Mouse (Mus musculus) CH12.LX (cell line): ENCODE data around the gene Dhrs1. TPM values are rescaled to one million over a fixed set of nuclear protein-coding genes. Genes with fewer than 3 reads are reported as not detected.

Experiments used
- DNase-seq: peaks from one replicate; pipeline ENCODE4 v3.0.0-alpha.2; 2013; ENCODE audit errors: extremely low read depth
- H3K27ac ChIP-seq: 2 replicates; pipeline ENCODE4 v1.5.1; 2012; ENCODE audit warnings: low read depth, mild to moderate bottlenecking, control low read depth, moderate library complexity; ENCODE audit not compliant: insufficient read depth
- H3K27me3 ChIP-seq: replicated peaks from 2 replicates; pipeline ENCODE3; 2012; ENCODE audit warnings: inconsistent platforms
- H3K36me3 ChIP-seq, 2 experiments: replicated peaks in 1 of 2; 2 replicates each; pipeline versions ENCODE3 to v1.6.1; 2012; ENCODE audit warnings: inconsistent platforms in 1 of 2, low read length in 1 of 2, mild to moderate bottlenecking in 1 of 2, mixed read lengths in 1 of 2, moderate library complexity in 1 of 2; ENCODE audit not compliant: control insufficient read depth in 1 of 2, insufficient read depth in 1 of 2
- H3K4me1 ChIP-seq, 2 experiments: 2 replicates each; pipeline ENCODE4 v1.6.1; 2012; ENCODE audit warnings: inconsistent platforms in 1 of 2, moderate library complexity in 1 of 2; ENCODE audit not compliant: insufficient read depth in 2 of 2, control insufficient read depth in 1 of 2
- H3K4me2 ChIP-seq: 2 replicates; pipeline ENCODE4 v1.6.1; 2012; ENCODE audit warnings: low read depth, mild to moderate bottlenecking, control low read depth; ENCODE audit not compliant: poor library complexity, insufficient read depth, severe bottlenecking
- H3K4me3 ChIP-seq, 3 experiments: fragments of 150-350 bp in 1 of 3; sonication (generic) in 1 of 3; replicated peaks in 1 of 3; 2 replicates each; pipeline versions ENCODE3 to v1.5.1; 2011 to 2012; ENCODE audit warnings: low read depth in 2 of 3, low read length in 2 of 3, mild to moderate bottlenecking in 2 of 3, moderate library complexity in 2 of 3, control low read depth in 1 of 3, improper control_type of control experiment in 1 of 3, inconsistent platforms in 1 of 3, mixed read lengths in 1 of 3; ENCODE audit not compliant: poor library complexity in 1 of 3
- H3K79me2 ChIP-seq: replicated peaks from 2 replicates; pipeline ENCODE4 v1.6.1; 2012; ENCODE audit warnings: mild to moderate bottlenecking, moderate library complexity; ENCODE audit not compliant: control insufficient read depth, poor library complexity, insufficient read depth, severe bottlenecking; ENCODE audit errors: extremely low read depth
- H3K9ac ChIP-seq: 2 replicates; pipeline ENCODE4 v1.6.1; 2012; ENCODE audit warnings: low read depth, mild to moderate bottlenecking, control low read depth, moderate library complexity; ENCODE audit not compliant: insufficient read depth
- H3K9me3 ChIP-seq: replicated peaks from 2 replicates; pipeline ENCODE3; 2012; ENCODE audit warnings: low read length, inconsistent platforms, mixed read lengths
- BHLHE40 ChIP-seq: IDR thresholded peaks from 2 replicates; pipeline ENCODE4 v1.6.1; 2011; ENCODE audit warnings: mild to moderate bottlenecking, low read depth, low read length, improper control_type of control experiment
- CHD2 ChIP-seq: IDR thresholded peaks from 2 replicates; pipeline ENCODE4 v1.6.1; 2011; ENCODE audit warnings: low read length, improper control_type of control experiment
- CTCF ChIP-seq, 2 experiments: IDR thresholded peaks in 1 of 2; conservative IDR thresholded peaks in 1 of 2; 2 replicates each; pipeline ENCODE4 v1.5.1; 2011 to 2012; ENCODE audit warnings: low read depth in 2 of 2, low read length in 2 of 2, improper control_type of control experiment in 1 of 2, inconsistent platforms in 1 of 2, mild to moderate bottlenecking in 1 of 2, moderate library complexity in 1 of 2
- E2F4 ChIP-seq: IDR thresholded peaks from 2 replicates; pipeline ENCODE4 v1.6.1; 2011; ENCODE audit warnings: low read depth, low read length, improper control_type of control experiment; ENCODE audit not compliant: insufficient replicate concordance
- EP300 ChIP-seq: IDR thresholded peaks from 2 replicates; pipeline ENCODE4 v1.6.1; 2011; ENCODE audit warnings: low read length, improper control_type of control experiment
- ETS1 ChIP-seq: conservative IDR thresholded peaks from 2 replicates; pipeline ENCODE4 v1.6.1; 2012; ENCODE audit warnings: low read depth, mild to moderate bottlenecking, inconsistent platforms, low read length, improper control_type of control experiment, moderate library complexity
- GABPA ChIP-seq: IDR thresholded peaks from 2 replicates; pipeline ENCODE4 v1.6.1; 2012; ENCODE audit warnings: low read depth, low read length, improper control_type of control experiment, inconsistent platforms; ENCODE audit not compliant: insufficient replicate concordance
- HCFC1 ChIP-seq: IDR thresholded peaks from 2 replicates; pipeline ENCODE4 v1.6.1; 2012; ENCODE audit warnings: low read depth, mild to moderate bottlenecking, inconsistent platforms, low read length, improper control_type of control experiment
- IRF4 ChIP-seq: IDR thresholded peaks from 2 replicates; pipeline ENCODE4 v1.6.1; 2014; ENCODE audit warnings: low read depth, mild to moderate bottlenecking, inconsistent platforms, low read length, improper control_type of control experiment
- JUN ChIP-seq: IDR thresholded peaks from 2 replicates; pipeline ENCODE4 v1.6.1; 2011; ENCODE audit warnings: low read depth, mild to moderate bottlenecking, low read length, improper control_type of control experiment, moderate library complexity; ENCODE audit not compliant: insufficient read depth
- JUND ChIP-seq: conservative IDR thresholded peaks from 2 replicates; pipeline ENCODE4 v1.6.1; 2011; ENCODE audit warnings: low read depth, low read length, improper control_type of control experiment
- KAT2A ChIP-seq: IDR thresholded peaks from 2 replicates; pipeline ENCODE4 v1.6.1; 2012; ENCODE audit warnings: low read length, improper control_type of control experiment, inconsistent platforms; ENCODE audit not compliant: insufficient replicate concordance
- MAFK ChIP-seq: IDR thresholded peaks from 2 replicates; pipeline ENCODE4 v1.6.1; 2011; ENCODE audit warnings: low read length, improper control_type of control experiment; ENCODE audit not compliant: insufficient replicate concordance
- MAX ChIP-seq: IDR thresholded peaks from 2 replicates; pipeline ENCODE4 v1.6.1; 2011; ENCODE audit warnings: low read length, improper control_type of control experiment
- MAZ ChIP-seq: IDR thresholded peaks from 2 replicates; pipeline ENCODE4 v1.6.1; 2012; ENCODE audit warnings: low read depth, mild to moderate bottlenecking, inconsistent platforms, low read length, improper control_type of control experiment, moderate library complexity
- NELFE ChIP-seq: IDR thresholded peaks from 2 replicates; pipeline ENCODE4 v1.6.1; 2011; ENCODE audit warnings: low read depth, low read length, improper control_type of control experiment
- POLR2A ChIP-seq: IDR thresholded peaks from 2 replicates; pipeline ENCODE4 v1.6.1; 2011; ENCODE audit warnings: low read depth, mild to moderate bottlenecking, improper control_type of control experiment, low read length
- POLR2AphosphoS2 ChIP-seq: IDR thresholded peaks from 2 replicates; pipeline ENCODE4 v1.6.1; 2011; ENCODE audit warnings: low read depth, low read length, improper control_type of control experiment
- RAD21 ChIP-seq: IDR thresholded peaks from 2 replicates; pipeline ENCODE4 v1.6.1; 2011; ENCODE audit warnings: low read depth, mild to moderate bottlenecking, low read length, improper control_type of control experiment, moderate library complexity
- RCOR1 ChIP-seq: conservative IDR thresholded peaks from 2 replicates; pipeline ENCODE4 v1.6.1; 2012; ENCODE audit warnings: low read depth, mild to moderate bottlenecking, inconsistent platforms, low read length, improper control_type of control experiment
- SMC3 ChIP-seq: IDR thresholded peaks from 2 replicates; pipeline ENCODE4 v1.6.1; 2011; ENCODE audit warnings: low read depth, low read length, improper control_type of control experiment
- TBP ChIP-seq: conservative IDR thresholded peaks from 2 replicates; pipeline ENCODE4 v1.6.1; 2011; ENCODE audit warnings: low read depth, low read length, improper control_type of control experiment
- TCF12 ChIP-seq: IDR thresholded peaks from 2 replicates; pipeline ENCODE4 v1.6.1; 2014; ENCODE audit warnings: low read depth, mild to moderate bottlenecking, inconsistent platforms, low read length, improper control_type of control experiment
- UBTF ChIP-seq: IDR thresholded peaks from 2 replicates; pipeline ENCODE4 v1.6.1; 2012; ENCODE audit warnings: low read depth, mild to moderate bottlenecking, inconsistent platforms, low read length, improper control_type of control experiment, moderate library complexity
- USF1 ChIP-seq: IDR thresholded peaks from 2 replicates; pipeline ENCODE4 v1.6.1; 2014; ENCODE audit warnings: low read depth, mild to moderate bottlenecking, inconsistent platforms, low read length, improper control_type of control experiment
- USF2 ChIP-seq: conservative IDR thresholded peaks from 2 replicates; pipeline ENCODE4 v1.6.1; 2011; ENCODE audit warnings: low read depth, low read length, improper control_type of control experiment
- ZC3H11A ChIP-seq: IDR thresholded peaks from 2 replicates; pipeline ENCODE4 v1.6.1; 2012; ENCODE audit warnings: low read depth, mild to moderate bottlenecking, inconsistent platforms, low read length, improper control_type of control experiment
- ZNF384 ChIP-seq: IDR thresholded peaks from 2 replicates; pipeline ENCODE4 v1.6.1; 2012; ENCODE audit warnings: low read depth, low read length, improper control_type of control experiment, inconsistent platforms
- dilution Hi-C: fragments of 300-500 bp; cut with MboI; formaldehyde crosslinking; loops from 2 replicates; pipeline ENCODE4 v1.14.3; 2020; ENCODE audit warnings: low sequenced_read_pairs; ENCODE audit not compliant: extremely low pct_unique_long_range_greater_than_20kb, extremely low pct_ligation_motif_present
- in situ Hi-C: fragments of 300-500 bp; cut with MboI; formaldehyde crosslinking; loops from 3 replicates; pipeline ENCODE4 v1.14.3; 2019; ENCODE audit warnings: low sequenced_read_pairs, low pct_ligation_motif_present, low pct_unique_long_range_greater_than_20kb, mixed read lengths
- polyA plus RNA-seq: library from polyadenylated mRNA; unstranded; fragments of >175 nt; gene quantifications from 2 replicates; pipeline ENCODE4 v1.2.1, GENCODE M21; 2012; ENCODE audit warnings: low read depth; ENCODE audit not compliant: insufficient read length
- total RNA-seq, 2 experiments: library from RNA; depleted of rRNA; stranded (reverse); fragments of 300-350 nt in 1 of 2; fragments of >200 nt in 1 of 2; gene quantifications; 2 replicates each; pipeline ENCODE4 v1.2.3; 2012 to 2014

Gene Dhrs1
- total and polyA plus RNA-seq, 3 experiments, result 26.1 to 34.1 (median 33.2) TPM

DNA sequence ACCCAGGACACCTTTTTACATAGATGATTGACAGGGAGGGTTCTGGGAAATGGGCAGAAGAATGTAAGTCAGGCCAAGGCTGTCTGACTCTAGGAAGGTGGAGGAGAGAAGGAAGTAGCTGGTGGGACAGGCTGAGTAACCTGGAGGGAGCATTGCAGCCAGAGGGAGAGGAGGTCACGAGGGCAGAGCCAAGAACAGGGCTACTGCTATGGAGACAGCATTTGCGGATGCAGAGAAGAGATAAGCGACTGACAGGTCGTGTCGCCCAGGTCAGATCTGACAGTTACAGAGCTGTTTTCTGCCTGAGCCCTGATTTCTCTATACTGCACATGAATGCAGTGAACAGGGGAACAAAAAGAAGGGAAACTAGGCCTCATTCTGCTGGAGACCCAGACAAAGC is 38.1 kb downstream of the Dhrs1 start:
- no peaks in the 10 kb centered on the region for H3K9me3 ChIP-seq
- H3K4me2 ChIP-seq, result no peak overlapping the region
- no peaks in the 10 kb centered on the region for H3K36me3 ChIP-seq
- no peak for DNase-seq
- in situ Hi-C loops, result no loop called here
- peaks cover 2% of the 10 kb centered on the region for H3K27me3 ChIP-seq
- no peak for TF ChIP-seq RCOR1
- no peak for TF ChIP-seq TCF12
- no peak for TF ChIP-seq ZC3H11A
- TF ChIP-seq JUN, result no peak
- no peak for TF ChIP-seq POLR2A
- TF ChIP-seq EP300, result no peak
- TF ChIP-seq HCFC1, result no peak
- no peak for TF ChIP-seq TBP
- TF ChIP-seq CTCF (conservative IDR thresholded peaks at IDR 0.05 in 1 of 2, IDR thresholded peaks at IDR 0.05 in 1 of 2; ENCODE audit: low read depth in 2 of 2, low read length in 2 of 2), result no peak
- no peak for TF ChIP-seq BHLHE40
- TF ChIP-seq CHD2, result no peak
- TF ChIP-seq MAFK, result no peak
- no peak for TF ChIP-seq E2F4
- no peak for TF ChIP-seq USF1
- TF ChIP-seq GABPA, result no peak
- TF ChIP-seq ETS1, result no peak
- no peak for TF ChIP-seq JUND
- TF ChIP-seq NELFE, result no peak
- no peak for TF ChIP-seq MAX
- TF ChIP-seq, all 38 proteins: peak for 0
- Histone ChIP-seq H3K27ac (no peak overlapping the region), H3K9ac (no peak overlapping the region), H3K4me1 (no peaks in the 10 kb centered on the region), H3K79me2 (no peaks in the 10 kb centered on the region), H3K4me3 (no peak overlapping the region)
- dilution Hi-C loops, result no loop called here

DNA sequence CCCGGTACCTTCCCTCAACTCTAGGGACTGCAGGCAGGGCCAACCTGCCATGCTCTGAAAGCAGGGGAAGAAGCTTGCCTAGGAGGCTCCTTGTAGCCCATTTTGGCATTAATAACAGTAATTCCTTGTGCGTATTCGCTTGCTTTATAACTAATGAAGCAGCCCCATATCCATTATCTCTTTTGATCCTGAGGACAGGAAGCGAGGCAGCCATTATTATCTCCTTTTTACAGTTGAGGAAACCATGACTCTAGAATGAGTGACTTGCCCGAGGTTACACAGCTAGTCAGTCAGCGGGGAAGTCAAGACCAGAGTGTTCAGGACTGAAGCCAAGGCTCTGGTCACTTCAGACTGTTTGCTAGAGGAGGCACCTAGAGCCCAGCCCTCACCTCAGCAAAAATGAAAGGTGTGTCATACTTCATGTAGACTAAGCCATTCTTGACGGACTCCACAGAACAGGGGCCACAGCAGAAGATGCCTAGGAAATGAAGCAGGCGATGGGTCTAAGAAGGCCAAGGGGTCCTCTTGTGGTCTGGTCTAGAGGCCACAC is 39.4 kb downstream of the Dhrs1 start:
- dilution Hi-C loops, result no loop called here
- DNase-seq, result no peak
- Histone ChIP-seq H3K27me3 (peaks cover 2% of the 10 kb centered on the region), H3K36me3 (no peaks in the 10 kb centered on the region), H3K9ac (no peak overlapping the region), H3K27ac (no peak overlapping the region), H3K4me2 (no peak overlapping the region), H3K9me3 (no peaks in the 10 kb centered on the region), H3K4me3 (no peak overlapping the region), H3K4me1 (peaks cover 0 to under 1% of the 10 kb centered on the region in 2 experiments; a peak in 2 of 4 replicates), H3K79me2 (no peaks in the 10 kb centered on the region)
- no peak for TF ChIP-seq BHLHE40
- TF ChIP-seq TCF12, result no peak
- no peak for TF ChIP-seq USF1
- TF ChIP-seq POLR2AphosphoS2, result no peak
- no peak for TF ChIP-seq MAZ
- TF ChIP-seq CTCF (conservative IDR thresholded peaks at IDR 0.05 in 1 of 2, IDR thresholded peaks at IDR 0.05 in 1 of 2; ENCODE audit: low read depth in 2 of 2, low read length in 2 of 2), result no peak
- TF ChIP-seq POLR2A, result no peak
- no peak for TF ChIP-seq RAD21
- no peak for TF ChIP-seq JUND
- TF ChIP-seq SMC3, result no peak
- no peak for TF ChIP-seq TBP
- no peak for TF ChIP-seq USF2
- TF ChIP-seq UBTF, result no peak
- no peak for TF ChIP-seq ZNF384
- no peak for TF ChIP-seq KAT2A
- TF ChIP-seq JUN, result no peak
- TF ChIP-seq RCOR1, result no peak
- TF ChIP-seq HCFC1, result no peak
- TF ChIP-seq IRF4, result no peak
- TF ChIP-seq E2F4, result no peak
- in situ Hi-C loops, result no loop called here
